Mouse (Mus musculus) small intestine, adult 2 months (tissue): Measurements from ENCODE around the gene Akap17b.

Experiments used
- CTCF ChIP-seq: fragments of 200-500 bp; IDR thresholded peaks from 2 replicates; pipeline ENCODE4 v1.5.1; 2012; ENCODE audit warnings: low read depth, mild to moderate bottlenecking, control low read depth, inconsistent platforms, low read length, moderate library complexity, mixed read lengths; ENCODE audit not compliant: insufficient replicate concordance, insufficient read length; ENCODE audit errors: extremely low read depth
- POLR2A ChIP-seq: fragments of 200-500 bp; IDR thresholded peaks from 2 replicates; pipeline ENCODE4 v1.6.1; 2012; ENCODE audit warnings: low read depth, mild to moderate bottlenecking, control low read depth, inconsistent platforms, low read length, moderate library complexity

GRCm38 (mm10) chrX:36598861-36599344 is 46.3 kb downstream of the Akap17b start:
- TF ChIP-seq CTCF (no peak), POLR2A (no peak)
